Mouse (Mus musculus) stomach, postnatal 0 days (tissue): ENCODE results near the gene Olfr1324.

Experiments
- CTCF ChIP-seq: IDR thresholded peaks from 2 replicates; pipeline ENCODE4 v1.5.1; 2016; ENCODE audit warnings: antibody characterized with exemption, low read depth, mild to moderate bottlenecking, moderate library complexity
- EP300 ChIP-seq: optimal IDR thresholded peaks from 2 replicates; pipeline ENCODE3; 2016; ENCODE audit warnings: antibody characterized with exemption

GRCm38 (mm10) chrX:50432499-50432898 lies 4.2 kb upstream of the Olfr1324 start:
- TF ChIP-seq CTCF = no peak
- TF ChIP-seq EP300 = no peak
